Mouse (Mus musculus) gastrocnemius, postnatal 4 days (tissue): ENCODE results near the gene Olfr794. TPM values are rescaled to one million over a fixed set of nuclear protein-coding genes. Genes with fewer than 3 reads are reported as not detected.

Experiments
- DNase-seq, 2 experiments: peaks; one replicate each; pipeline ENCODE4 v3.0.0; 2021 to 2022; ENCODE audit warnings: low spot score in 2 of 2, mixed read lengths in 2 of 2
- long read RNA-seq, 2 experiments: library from polyadenylated mRNA; stranded (forward); transcript quantifications; one replicate each; pipeline ENCODE4 v2.0.0; 2021
- microRNA-seq: library from miRNA; unstranded; fragments of <30 nt; microRNA quantifications from one replicate; pipeline ENCODE4 v1.2.0, GENCODE M21; 2021
- total RNA-seq, 2 experiments: library from RNA; stranded (reverse); gene quantifications; 2 replicates each; pipeline ENCODE4 v1.2.3; 2021

Gene Olfr794
- total RNA-seq: not detected
- long read RNA-seq, experiment 1: 0 reads
- long read RNA-seq, experiment 2: 0 reads

- no peak for DNase-seq
These were observed at the start of gene Olfr794 for GRCm38 (mm10) chr10:129567355-129567754. Gene Olfr794 (plus strand): TSS chr10:129567655.

- DNase-seq: no peak
These were observed 46.0 kb upstream of the Olfr794 start, which contains the start of gene Olfr791 for GRCm38 (mm10) chr10:129521492-129521891. Gene Olfr791 (plus strand): TSS chr10:129521792.

- no peak for DNase-seq
These were observed 28.6 kb upstream of the Olfr794 start, which contains the start of gene Olfr792 for GRCm38 (mm10) chr10:129538862-129539261. Gene Olfr792 (plus strand): TSS chr10:129539162.

- no peak for DNase-seq
These were observed 18.1 kb upstream of the Olfr794 start for GRCm38 (mm10) chr10:129549354-129549753.

- DNase-seq: no peak
These were observed 9.6 kb downstream of the Olfr794 start for GRCm38 (mm10) chr10:129577066-129577465.

- DNase-seq: no peak
These were observed 45.0 kb downstream of the Olfr794 start, which contains the start of gene Olfr796 for GRCm38 (mm10) chr10:129612470-129612869. Gene Olfr796 (minus strand): TSS chr10:129612570.

GRCm38 (mm10) chr10:129621724-129622123 lies 54.3 kb downstream of the Olfr794 start:
- DNase-seq: no peak

Small RNA genes within 50 kb of the gene (microRNA-seq; reads per million reads assigned to microRNA genes)
- gene Gm23252: not detected

Other genes starting within 250 kb of the Olfr794 start
- gene Olfr780, start 249.5 kb upstream of the Olfr794 start, total RNA-seq: not detected
- not detected for gene Olfr781, start 238.8 kb upstream of the Olfr794 start, total RNA-seq
- gene Olfr782, start 218.8 kb upstream of the Olfr794 start, total RNA-seq: not detected
- gene Olfr784, start 183.6 kb upstream of the Olfr794 start, total RNA-seq: under 1 TPM in 1 of 2 experiments, not detected in 1; 0.07 TPM
- not detected for gene Olfr785, start 162.2 kb upstream of the Olfr794 start, total RNA-seq
- not detected for gene Olfr786, start 140.3 kb upstream of the Olfr794 start, total RNA-seq
- gene Olfr787, start 105.8 kb upstream of the Olfr794 start, total RNA-seq: not detected
- gene Olfr788, start 96.7 kb upstream of the Olfr794 start, total RNA-seq: not detected
- not detected for gene Olfr789, start 82.9 kb upstream of the Olfr794 start, total RNA-seq
- gene Olfr790, start 69.2 kb upstream of the Olfr794 start, total RNA-seq: not detected
- gene Olfr791, start 45.9 kb upstream of the Olfr794 start, total RNA-seq: not detected
- gene Olfr792, start 28.5 kb upstream of the Olfr794 start, total RNA-seq: not detected
- not detected for gene Olfr796, start 44.9 kb downstream of the Olfr794 start, total RNA-seq
- not detected for gene Olfr798, start 60.3 kb downstream of the Olfr794 start, total RNA-seq
- gene Olfr799, start 69.8 kb downstream of the Olfr794 start, total RNA-seq: not detected
- gene Olfr800, start 90.0 kb downstream of the Olfr794 start, total RNA-seq: not detected
- gene Olfr801, start 106.2 kb downstream of the Olfr794 start, total RNA-seq: not detected
- not detected for gene Olfr802, start 120.5 kb downstream of the Olfr794 start, total RNA-seq
- gene Olfr803, start 126.6 kb downstream of the Olfr794 start, total RNA-seq: not detected
- not detected for gene Olfr804, start 135.6 kb downstream of the Olfr794 start, total RNA-seq
- gene Olfr805, start 161.7 kb downstream of the Olfr794 start, total RNA-seq: not detected
- not detected for gene Olfr806, start 174.3 kb downstream of the Olfr794 start, total RNA-seq
- not detected for gene Olfr807, start 190.1 kb downstream of the Olfr794 start, total RNA-seq
- not detected for gene Olfr808, start 197.8 kb downstream of the Olfr794 start, total RNA-seq
- gene Olfr809, start 207.0 kb downstream of the Olfr794 start, total RNA-seq: not detected
- not detected for gene Olfr810, start 227.3 kb downstream of the Olfr794 start, total RNA-seq
- gene Olfr811, start 236.7 kb downstream of the Olfr794 start, total RNA-seq: not detected